Mouse (Mus musculus) liver, adult 2 months (tissue): ENCODE data around the gene Cdhr3.
"Not testable (repeated sequence)": the region's sequence is repeated elsewhere in the genome, so short reads cannot be mapped to it uniquely, and the experiment has no call there.

Source experiments
- CTCF ChIP-seq: fragments of 200-500 bp; IDR thresholded peaks from 2 replicates; pipeline ENCODE4 v1.5.1; 2011; ENCODE audit warnings: low read depth, low read length, control low read depth
- POLR2A ChIP-seq: fragments of 200-500 bp; IDR thresholded peaks from 2 replicates; pipeline ENCODE4 v1.6.1; 2011; ENCODE audit warnings: low read length, control low read depth; ENCODE audit not compliant: insufficient read depth; ENCODE audit errors: extremely low read depth

DNA sequence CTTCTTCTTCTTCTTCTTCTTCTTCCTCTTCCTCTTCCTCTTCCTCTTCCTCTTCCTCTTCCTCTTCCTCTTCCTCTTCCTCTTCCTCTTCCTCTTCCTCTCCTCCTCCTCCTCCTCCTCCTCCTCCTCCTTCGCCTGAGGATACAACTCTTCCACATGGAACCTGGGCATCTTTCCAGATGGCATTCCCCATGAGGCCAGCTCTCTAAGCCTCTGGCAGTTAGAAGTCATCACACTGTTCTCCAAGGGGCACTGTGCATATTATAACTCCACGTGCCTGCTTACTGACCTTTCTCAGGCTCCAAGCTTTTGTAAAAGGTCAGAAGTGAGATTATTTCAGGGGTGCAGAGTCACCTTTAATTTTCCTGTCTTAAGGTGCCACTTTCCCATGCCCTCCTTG is 30.3 kb downstream of the Cdhr3 start:
- not testable (repeated sequence) for TF ChIP-seq CTCF, POLR2A
